14 mouse cellular contexts compared by ENCODE assay signal in the genomic region with DNA sequence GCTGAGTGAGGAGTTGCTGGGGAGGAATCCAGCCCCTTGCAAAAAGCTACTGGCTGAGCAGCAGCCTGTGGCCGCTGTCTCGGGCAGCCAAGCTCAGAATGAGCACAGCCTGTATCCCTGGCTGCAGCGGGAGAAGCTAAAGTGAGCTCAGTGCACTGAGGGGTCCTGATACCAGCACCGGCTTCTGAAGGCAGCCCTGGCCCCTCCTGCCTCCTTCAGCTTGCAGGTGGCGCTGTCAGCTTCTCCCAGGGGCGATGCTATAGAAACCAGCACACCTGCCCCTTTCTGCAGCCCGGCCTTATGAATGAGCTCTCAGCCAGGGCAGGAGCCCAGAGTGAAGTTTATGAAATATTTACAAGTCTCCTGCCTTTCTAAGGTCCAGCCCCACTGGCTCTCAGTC. TPM values are rescaled to one million over a fixed set of nuclear protein-coding genes. Genes with fewer than 3 reads are reported as not detected.
DNase-seq lines count a peak whose midpoint lies in the region; ATAC-seq and TF ChIP-seq lines count a peak whose summit lies in the region.
"Had no signal": no experiment of that assay in that cellular context is flagged by ENCODE, and none has a peak within 500 bp of the region (broad histone marks: within the 10 kb centered on the region; RNA-seq: fewer than 3 reads in every experiment).

A gene (minus strand): TSS at position 125 of the 400 bp plus-strand sequence.

- WGBS in heart, embryonic 14.5 days: 21% methylated on average over 7 of the region's 7 CpGs
- 22% methylated on average over 7 of the region's 7 CpGs for WGBS in limb, embryonic 12.5 days
- WGBS in stomach, postnatal 0 days: 20% methylated on average over 7 of the region's 7 CpGs

- no peak for ATAC-seq in heart, embryonic 14.5 days (ENCODE audit: insufficient number of reproducible peaks, insufficient read depth, low FRiP score, low read depth)
- no peak for ATAC-seq in limb, embryonic 12.5 days (ENCODE audit: insufficient number of reproducible peaks, insufficient read depth, low FRiP score, low TSS enrichment, low read depth)
- no peak for ATAC-seq in granulocyte monocyte progenitor cell, adult 5-6 weeks (replicated peaks; ENCODE audit: poor library complexity, severe bottlenecking)
- no peak for ATAC-seq in stomach, postnatal 0 days (ENCODE audit: low FRiP score, low TSS enrichment)
- ATAC-seq: activated CD4-positive, CD25-positive, alpha-beta regulatory T cell, adult 4 months; inflammation-experienced regulatory T-cells, adult 6 months had no signal

- H3K4me3 ChIP-seq in heart, embryonic 14.5 days (ENCODE audit: control insufficient read depth in 1 of 2, insufficient read depth in 1 of 2, low read depth in 1 of 2, low read length in 2 of 2): no peak within 1 kb of the TSS
- no peak within 1 kb of the TSS for H3K4me3 ChIP-seq in limb, embryonic 12.5 days (replicated peaks)
- H3K4me3 ChIP-seq in stomach, postnatal 0 days (ENCODE audit: low read depth, low read length): no peak within 1 kb of the TSS

- H3K4me2 ChIP-seq in heart, embryonic 14.5 days (ENCODE audit: low read length): no peak within 1 kb of the TSS
- H3K4me2 ChIP-seq in limb, embryonic 12.5 days: peak within 1 kb of the TSS; percentile 26; the same call in 1 of the 2 replicates
- no peak within 1 kb of the TSS for H3K4me2 ChIP-seq in stomach, postnatal 0 days (replicated peaks; ENCODE audit: low read depth)
- H3K4me2 ChIP-seq: liver, embryonic 11.5 days had no signal

- no peak for TF ChIP-seq CTCF in stomach, postnatal 0 days (IDR thresholded peaks at IDR 0.05; ENCODE audit: low read depth)

- H3K9ac ChIP-seq in heart, embryonic 14.5 days (ENCODE audit: low read length): peak within 1 kb of the TSS; percentile 17; the same call in 1 of the 2 replicates
- no peak within 1 kb of the TSS for H3K9ac ChIP-seq in limb, embryonic 12.5 days (replicated peaks)
- no peak within 1 kb of the TSS for H3K9ac ChIP-seq in stomach, postnatal 0 days (ENCODE audit: low read length)

- no peaks in the 10 kb centered on the region for H3K9me3 ChIP-seq in heart, embryonic 14.5 days (ENCODE audit: control insufficient read depth, low read length)
- H3K9me3 ChIP-seq in limb, embryonic 12.5 days: no peaks in the 10 kb centered on the region
- no peaks in the 10 kb centered on the region for H3K9me3 ChIP-seq in stomach, postnatal 0 days (ENCODE audit: control insufficient read depth, low read length)

- DNase-seq in heart, adult 18-20 months: no peak
- DNase-seq in ZHBTc4 (ENCODE audit: low read depth, low spot score): peak; percentile 6
- peak; percentile 38 to 55 for DNase-seq in thymus, adult 18-20 months
- no peak for DNase-seq in stomach, postnatal 0 days (ENCODE audit: low spot score)
- DNase-seq: cerebellum, adult 8-10 months; lung, postnatal 4 days; right cerebral cortex, postnatal 25 days had no signal

- H3K27me3 ChIP-seq in heart, embryonic 14.5 days (ENCODE audit: control insufficient read depth, insufficient read depth, low read length): no peaks in the 10 kb centered on the region
- no peaks in the 10 kb centered on the region for H3K27me3 ChIP-seq in limb, embryonic 12.5 days
- no peaks in the 10 kb centered on the region for H3K27me3 ChIP-seq in stomach, postnatal 0 days (ENCODE audit: control insufficient read depth, insufficient read depth, low read length)

- H3K4me1 ChIP-seq in heart, embryonic 14.5 days (ENCODE audit: control insufficient read depth in 2 of 2, insufficient read depth in 2 of 2, low read length in 2 of 2): peaks cover 0 to 2% of the 10 kb centered on the region in 2 experiments; a peak in 1 of 4 replicates
- H3K4me1 ChIP-seq in limb, embryonic 12.5 days (replicated peaks): no peaks in the 10 kb centered on the region; the same call in 1 of the 2 replicates
- H3K4me1 ChIP-seq in stomach, postnatal 0 days (replicated peaks; ENCODE audit: control insufficient read depth, insufficient read depth): no peaks in the 10 kb centered on the region

- TF ChIP-seq EP300 in stomach, postnatal 0 days (optimal IDR thresholded peaks at IDR 0.05): no peak

- no peak within 1 kb of the TSS for H3K27ac ChIP-seq in heart, embryonic 14.5 days (replicated peaks in 1 of 2; ENCODE audit: control insufficient read depth in 1 of 2, insufficient read depth in 1 of 2, low read depth in 2 of 2, low read length in 2 of 2)
- H3K27ac ChIP-seq in limb, embryonic 12.5 days: no peak within 1 kb of the TSS
- no peak within 1 kb of the TSS for H3K27ac ChIP-seq in stomach, postnatal 0 days (replicated peaks)

- no peaks in the 10 kb centered on the region for H3K36me3 ChIP-seq in heart, embryonic 14.5 days (ENCODE audit: control insufficient read depth, insufficient read depth, low read length)
- H3K36me3 ChIP-seq in limb, embryonic 12.5 days: no peaks in the 10 kb centered on the region
- H3K36me3 ChIP-seq in stomach, postnatal 0 days (ENCODE audit: control insufficient read depth, insufficient read depth, low read length): no peaks in the 10 kb centered on the region

RNA-seq across cellular contexts. Expression of the gene that starts here (rescaled TPM):
- polyA plus RNA-seq in heart, embryonic 14.5 days (2014; fragmentation: Nextera tagmentation; extraction: Ambion mirVana): 0.07 TPM in 1 of 2 replicates, not detected in the other
- not detected for total RNA-seq in heart, adult 18-20 months (2021)
- not detected in 2 replicates for polyA plus RNA-seq in limb, embryonic 12.5 days (2016; fragmentation: Nextera tagmentation; extraction: Ambion mirVana)
- total RNA-seq in granulocyte monocyte progenitor cell, adult 5-6 weeks (2014; fragmentation: Nextera tagmentation): not detected in 2 replicates
- total RNA-seq in granulocyte monocyte progenitor cell, adult 5-6 weeks (2017): not detected in 2 replicates
- 0.02 TPM in 1 of 2 replicates, not detected in the other for polyA plus RNA-seq in stomach, postnatal 0 days (2015; fragmentation: Nextera tagmentation; extraction: Ambion mirVana)
- total RNA-seq: MEL had no signal
- polyA plus RNA-seq: liver, embryonic 11.5 days had no signal

Comparison
In these comparisons a context has a peak if more than half of its experiments do, and no peak if none do; other contexts are left out.
1. DNase-seq: peak in ZHBTc4 (single experiment) and thymus, adult 18-20 months (2 of 2); none in heart, adult 18-20 months (0 of 2) and stomach, postnatal 0 days (single experiment).